Mouse (Mus musculus): Measurements from ENCODE around the gene Gm20388. TPM values are rescaled to one million over a fixed set of nuclear protein-coding genes. Genes with fewer than 3 reads are reported as not detected.

Gm20388 gene
- polyA plus RNA-seq, 1 experiment from 2014 or later = not detected

DNA sequence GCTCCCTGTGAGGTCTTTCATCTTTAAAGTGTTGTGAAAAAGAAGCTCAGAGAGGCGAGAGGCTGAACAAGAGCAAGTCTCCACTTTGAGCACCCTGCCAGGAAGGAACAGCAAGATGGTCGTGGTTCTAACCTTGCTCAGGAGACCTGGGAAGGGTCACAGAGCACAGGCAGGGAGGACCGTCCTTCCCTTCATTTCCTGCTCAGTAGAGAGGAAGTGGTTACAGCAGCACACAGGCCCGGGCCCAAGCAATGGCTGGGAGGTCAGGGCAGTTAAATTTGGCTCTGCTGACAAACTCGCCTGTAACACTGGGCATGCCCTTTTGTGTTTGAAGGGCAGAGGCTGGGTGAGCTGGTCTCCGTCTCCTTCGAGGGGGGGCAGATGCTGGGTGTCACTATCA is 914.0 kb downstream of the Gm20388 start:
- Histone ChIP-seq H3K9ac (no peak overlapping the region), H3K4me1 (peaks cover 10% of the 10 kb centered on the region), H3K27me3 (replicated peaks) (peaks cover 78% of the 10 kb centered on the region), H3K4me2 (no peak overlapping the region), H3K36me3 (no peaks in the 10 kb centered on the region), H3K27ac (replicated peaks) (no peak overlapping the region), H3K9me3 (peaks cover 4% of the 10 kb centered on the region; the same call in 1 of the 2 replicates), H3K4me3 (no peak overlapping the region)
- 34% methylated on average over 7 of the region's 7 CpGs for WGBS
- ATAC-seq (ENCODE audit: extremely low read depth, insufficient number of reproducible peaks, low FRiP score, low TSS enrichment) = no peak

DNA sequence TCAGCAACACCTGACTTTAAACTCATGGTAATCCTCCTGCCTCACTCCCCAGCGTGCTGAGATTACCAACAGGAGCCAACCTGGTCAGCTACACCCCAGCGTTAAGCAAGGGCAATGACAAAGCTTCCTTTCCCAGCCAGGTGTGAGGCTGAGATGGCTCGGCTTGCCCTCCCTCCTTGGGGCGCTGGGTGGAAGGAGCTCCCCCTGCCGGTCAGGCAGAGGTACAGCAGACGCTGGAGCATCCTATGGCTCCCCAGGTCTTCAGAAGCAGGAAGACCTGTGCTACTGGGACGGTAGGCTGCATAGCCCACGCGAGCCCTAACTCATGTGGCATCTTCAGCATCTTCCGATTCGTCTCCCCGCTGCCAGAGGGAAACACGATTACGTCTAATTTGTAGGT is 917.6 kb downstream of the Gm20388 start:
- WGBS = 16% methylated on average over 14 of the region's 14 CpGs
- Histone ChIP-seq H3K27me3 (replicated peaks) (peaks cover 81% of the 10 kb centered on the region), H3K4me2 (no peak overlapping the region), H3K36me3 (no peaks in the 10 kb centered on the region), H3K9me3 (peaks cover 4% of the 10 kb centered on the region; the same call in 1 of the 2 replicates), H3K9ac (no peak overlapping the region), H3K27ac (replicated peaks) (no peak overlapping the region), H3K4me1 (peaks cover 22% of the 10 kb centered on the region), H3K4me3 (no peak overlapping the region)
- no peak for ATAC-seq (ENCODE audit: extremely low read depth, insufficient number of reproducible peaks, low FRiP score, low TSS enrichment)

DNA sequence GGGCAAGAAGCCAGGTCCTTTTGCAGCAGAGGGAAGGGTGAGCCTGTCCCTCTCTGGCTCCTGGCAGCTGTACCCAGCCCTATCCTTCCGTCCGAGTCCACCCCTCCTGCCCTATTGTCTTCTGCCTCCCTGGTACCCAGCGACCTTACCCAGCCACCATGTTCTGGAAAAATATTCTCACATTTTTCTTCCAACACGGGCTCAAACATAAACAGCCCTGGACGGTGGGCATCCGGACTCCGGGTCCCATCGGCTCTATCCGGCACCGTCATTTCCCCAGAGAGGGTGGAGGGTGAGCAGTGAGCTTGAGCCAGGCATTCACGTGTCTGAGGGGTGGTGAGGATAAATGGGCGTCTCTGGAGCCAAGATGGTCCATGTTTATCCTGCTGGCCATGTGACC is 920.0 kb downstream of the Gm20388 start:
- Histone ChIP-seq H3K27ac (replicated peaks) (no peak overlapping the region), H3K4me2 (no peak overlapping the region), H3K4me1 (peaks cover 22% of the 10 kb centered on the region), H3K27me3 (replicated peaks) (peaks cover 86% of the 10 kb centered on the region), H3K9me3 (no peaks in the 10 kb centered on the region), H3K4me3 (no peak overlapping the region), H3K36me3 (no peaks in the 10 kb centered on the region), H3K9ac (no peak overlapping the region)
- 68% methylated on average over 12 of the region's 12 CpGs for WGBS
- ATAC-seq (ENCODE audit: extremely low read depth, insufficient number of reproducible peaks, low FRiP score, low TSS enrichment) = no peak

DNA sequence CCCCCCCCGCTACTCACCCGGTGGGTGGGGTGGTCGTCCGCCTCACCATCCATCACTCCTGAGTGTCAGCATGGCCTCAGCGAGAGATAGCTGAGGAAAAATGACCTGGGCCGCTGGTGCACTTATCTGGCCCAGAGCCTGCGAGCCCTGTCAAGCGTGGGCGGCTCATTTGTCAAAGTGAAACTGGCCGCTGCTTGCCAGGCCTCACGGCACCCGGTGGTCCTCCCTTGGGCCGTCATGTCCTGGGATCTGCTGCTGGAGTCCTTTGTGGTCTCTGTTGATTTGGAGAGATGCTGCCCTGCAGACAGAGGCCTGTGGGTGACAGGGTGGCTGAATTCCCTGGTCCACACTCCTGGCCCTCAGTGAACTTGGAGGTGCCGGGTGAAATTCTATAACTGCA is 921.4 kb downstream of the Gm20388 start:
- WGBS = 7% methylated on average over 13 of the region's 14 CpGs
- H3K4me1 ChIP-seq = peaks cover 22% of the 10 kb centered on the region
- H3K36me3 ChIP-seq = no peaks in the 10 kb centered on the region
- H3K9me3 ChIP-seq = no peaks in the 10 kb centered on the region
- 0 out of 2 replicates have a peak overlapping the region, but pooled peaks have one; percentile 8 for H3K27ac ChIP-seq (replicated peaks)
- ATAC-seq (ENCODE audit: extremely low read depth, insufficient number of reproducible peaks, low FRiP score, low TSS enrichment) = no peak
- H3K4me2 ChIP-seq = peak overlapping the region; percentile 59
- H3K27me3 ChIP-seq (replicated peaks) = peaks cover 86% of the 10 kb centered on the region
- peak overlapping the region; percentile 57 for H3K9ac ChIP-seq
- peak overlapping the region; percentile 30 for H3K4me3 ChIP-seq

DNA sequence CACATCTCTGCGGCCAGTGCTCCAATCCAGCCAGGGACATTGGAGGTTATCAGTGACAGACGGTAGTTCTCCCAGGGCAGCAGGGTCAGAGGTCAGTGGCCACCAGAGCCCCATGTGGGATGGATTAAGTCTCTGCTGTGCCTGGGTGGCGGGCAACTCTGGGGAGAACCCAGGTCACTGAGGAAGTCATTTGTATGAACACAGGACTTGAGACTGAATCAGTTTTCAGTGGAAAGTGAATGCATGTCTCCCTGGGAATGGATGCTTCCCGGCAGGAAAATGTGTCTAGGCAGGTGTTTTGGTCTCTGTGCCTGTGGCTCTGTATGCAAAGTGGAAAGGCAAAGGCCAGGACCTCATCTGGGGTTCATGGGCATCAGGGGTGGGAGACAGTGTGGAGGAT is 922.6 kb downstream of the Gm20388 start:
- ATAC-seq (ENCODE audit: extremely low read depth, insufficient number of reproducible peaks, low FRiP score, low TSS enrichment) = no peak

DNA sequence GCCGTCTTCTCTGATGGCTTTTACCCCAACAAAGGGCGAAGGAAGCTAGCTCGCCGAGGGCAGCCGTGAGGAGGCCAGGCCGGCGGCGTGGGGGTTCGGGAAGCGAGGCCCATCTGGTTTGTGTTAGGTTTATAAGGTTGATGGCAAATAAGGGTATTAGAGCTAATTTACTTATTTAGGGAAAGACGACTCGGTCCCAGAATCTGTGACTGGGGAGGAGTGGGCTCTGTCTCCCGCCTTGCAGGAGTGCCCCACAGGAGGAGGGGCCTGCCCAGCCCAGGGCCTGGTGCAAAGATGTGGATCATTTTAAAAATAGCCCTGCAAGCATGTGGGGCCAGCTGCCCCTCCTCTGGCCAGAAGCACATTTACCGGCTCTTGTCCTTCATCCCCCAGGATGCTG is 928.4 kb downstream of the Gm20388 start:
- no peaks in the 10 kb centered on the region for H3K9me3 ChIP-seq
- H3K27me3 ChIP-seq (replicated peaks) = peaks cover 74% of the 10 kb centered on the region
- no peak overlapping the region for H3K4me3 ChIP-seq
- H3K27ac ChIP-seq (replicated peaks) = no peak overlapping the region
- peaks cover 9% of the 10 kb centered on the region for H3K4me1 ChIP-seq
- ATAC-seq (ENCODE audit: extremely low read depth, insufficient number of reproducible peaks, low FRiP score, low TSS enrichment) = no peak
- no peak overlapping the region for H3K4me2 ChIP-seq
- H3K9ac ChIP-seq = no peak overlapping the region
- WGBS = 61% methylated on average over 14 of the region's 14 CpGs
- no peaks in the 10 kb centered on the region for H3K36me3 ChIP-seq

More for the DNA sequence above, 922.6 kb downstream of the Gm20388 start:
- Histone ChIP-seq H3K27ac (replicated peaks) (no peak overlapping the region), H3K4me3 (no peak overlapping the region), H3K9me3 (no peaks in the 10 kb centered on the region), H3K27me3 (replicated peaks) (peaks cover 80% of the 10 kb centered on the region), H3K9ac (no peak overlapping the region), H3K36me3 (no peaks in the 10 kb centered on the region), H3K4me2 (no peak overlapping the region), H3K4me1 (peaks cover 22% of the 10 kb centered on the region)
- WGBS = 38% methylated on average over 4 of the region's 4 CpGs

DNA sequence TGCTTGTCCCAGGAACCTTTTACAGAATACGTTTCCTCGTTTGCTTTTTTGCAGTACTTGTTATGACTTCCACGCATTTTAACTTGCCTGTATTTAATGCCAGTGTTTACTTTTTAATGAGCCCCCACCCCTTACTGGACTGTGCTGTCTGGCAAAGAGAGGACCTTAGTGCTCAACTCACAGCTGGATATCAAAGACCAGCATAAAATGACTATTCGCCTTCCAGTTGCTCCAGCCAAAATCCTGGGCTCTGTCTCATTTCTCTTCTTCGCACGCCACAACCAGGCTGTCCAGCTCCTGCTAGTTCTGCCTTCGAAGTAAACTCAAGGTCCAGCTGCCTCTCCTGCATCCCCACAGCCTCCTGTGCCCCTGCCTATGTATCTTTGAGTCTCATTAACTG is 932.4 kb downstream of the Gm20388 start:
- Histone ChIP-seq H3K9me3 (no peaks in the 10 kb centered on the region), H3K4me2 (no peak overlapping the region), H3K4me3 (no peak overlapping the region), H3K9ac (no peak overlapping the region), H3K36me3 (no peaks in the 10 kb centered on the region), H3K4me1 (peaks cover 14% of the 10 kb centered on the region), H3K27ac (replicated peaks) (no peak overlapping the region), H3K27me3 (replicated peaks) (peaks cover 73% of the 10 kb centered on the region)
- whole genome bisulfite sequencing = 71% methylated on average over 7 of the region's 7 CpGs
- no peak for ATAC-seq (ENCODE audit: extremely low read depth, insufficient number of reproducible peaks, low FRiP score, low TSS enrichment)

DNA sequence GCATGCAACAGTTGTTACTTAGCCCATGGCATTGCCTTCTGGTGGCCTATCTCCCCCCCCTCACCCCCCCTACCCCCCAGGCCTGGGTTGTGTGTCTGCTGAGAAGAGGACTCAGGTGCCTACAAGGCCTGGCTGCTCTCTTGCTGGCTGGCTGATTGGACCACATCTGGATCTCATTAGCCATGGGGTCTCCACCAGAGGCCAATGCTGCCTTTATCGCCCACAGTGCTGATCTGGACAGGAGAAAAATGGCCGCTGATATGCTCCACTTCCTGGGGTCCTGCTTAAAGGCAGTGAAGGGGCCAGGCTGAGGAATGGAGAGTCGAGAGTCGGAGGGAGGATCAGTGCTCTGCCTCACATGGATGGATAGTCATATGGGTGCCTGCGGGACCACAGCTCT is 935.4 kb downstream of the Gm20388 start:
- peaks cover 5% of the 10 kb centered on the region for H3K4me1 ChIP-seq
- no peak for ATAC-seq (ENCODE audit: extremely low read depth, insufficient number of reproducible peaks, low FRiP score, low TSS enrichment)
- H3K36me3 ChIP-seq = no peaks in the 10 kb centered on the region
- H3K4me3 ChIP-seq = no peak overlapping the region
- H3K27ac ChIP-seq (replicated peaks) = no peak overlapping the region
- no peak overlapping the region for H3K4me2 ChIP-seq
- H3K27me3 ChIP-seq (replicated peaks) = peaks cover 86% of the 10 kb centered on the region
- no peak overlapping the region for H3K9ac ChIP-seq
- WGBS = 59% methylated on average over 5 of the region's 5 CpGs
- H3K9me3 ChIP-seq = no peaks in the 10 kb centered on the region

DNA sequence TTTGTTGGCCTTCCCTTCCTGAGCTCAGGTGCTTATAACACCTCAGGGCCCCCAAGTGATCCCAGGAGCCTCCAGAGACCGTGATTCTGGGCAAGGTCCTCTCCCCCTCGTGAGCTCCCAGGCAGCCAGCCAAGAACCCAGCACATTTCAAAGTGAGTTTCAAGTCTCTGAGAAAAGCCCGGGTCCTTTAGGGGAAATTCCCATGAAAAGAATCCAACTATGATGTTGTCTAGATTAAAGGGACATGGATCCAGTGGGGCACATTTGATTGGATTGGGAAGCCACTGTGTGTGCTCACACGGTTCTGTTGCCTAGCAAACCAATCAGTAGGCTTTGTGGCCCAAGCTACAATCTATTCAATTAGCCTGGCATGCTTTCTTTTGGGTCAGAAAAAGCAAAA is 936.6 kb downstream of the Gm20388 start:
- H3K9ac ChIP-seq = no peak overlapping the region
- no peaks in the 10 kb centered on the region for H3K9me3 ChIP-seq
- peaks cover 5% of the 10 kb centered on the region for H3K4me1 ChIP-seq
- no peak overlapping the region for H3K27ac ChIP-seq (replicated peaks)
- 16% methylated on average over 4 of the region's 4 CpGs for WGBS
- no peak overlapping the region for H3K4me2 ChIP-seq
- no peak overlapping the region for H3K4me3 ChIP-seq
- H3K36me3 ChIP-seq = no peaks in the 10 kb centered on the region
- peaks cover 86% of the 10 kb centered on the region for H3K27me3 ChIP-seq (replicated peaks)
- ATAC-seq (ENCODE audit: extremely low read depth, insufficient number of reproducible peaks, low FRiP score, low TSS enrichment) = no peak

DNA sequence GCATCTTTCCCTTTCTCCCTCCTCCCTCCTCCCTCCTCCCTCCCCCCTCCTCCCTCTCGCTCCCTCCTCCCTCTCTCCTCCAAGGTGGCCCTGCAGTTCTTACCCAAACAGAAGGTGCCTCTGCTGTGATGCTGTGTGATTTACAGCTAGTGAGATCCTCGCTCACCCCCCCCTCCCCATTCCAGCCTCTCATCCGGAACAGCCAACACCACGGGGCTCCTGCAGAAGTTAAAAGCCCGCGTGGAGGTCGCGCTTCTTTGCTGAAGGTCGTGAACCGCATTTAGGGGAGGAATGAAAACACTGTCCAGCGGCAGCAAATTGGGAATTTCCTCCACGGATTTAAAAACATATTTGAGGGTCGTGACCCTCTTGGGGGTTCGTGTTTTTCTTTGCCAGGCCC is 937.1 kb downstream of the Gm20388 start:
- no peaks in the 10 kb centered on the region for H3K36me3 ChIP-seq
- peaks cover 85% of the 10 kb centered on the region for H3K27me3 ChIP-seq (replicated peaks)
- WGBS = 12% methylated on average over 14 of the region's 14 CpGs
- 0 out of 2 replicates have a peak overlapping the region, but pooled peaks have one; percentile 10 for H3K9ac ChIP-seq
- H3K9me3 ChIP-seq = no peaks in the 10 kb centered on the region
- no peak overlapping the region for H3K4me2 ChIP-seq
- ATAC-seq (ENCODE audit: extremely low read depth, insufficient number of reproducible peaks, low FRiP score, low TSS enrichment) = no peak
- H3K4me1 ChIP-seq = peaks cover 5% of the 10 kb centered on the region
- H3K27ac ChIP-seq (replicated peaks) = no peak overlapping the region
- no peak overlapping the region for H3K4me3 ChIP-seq

DNA sequence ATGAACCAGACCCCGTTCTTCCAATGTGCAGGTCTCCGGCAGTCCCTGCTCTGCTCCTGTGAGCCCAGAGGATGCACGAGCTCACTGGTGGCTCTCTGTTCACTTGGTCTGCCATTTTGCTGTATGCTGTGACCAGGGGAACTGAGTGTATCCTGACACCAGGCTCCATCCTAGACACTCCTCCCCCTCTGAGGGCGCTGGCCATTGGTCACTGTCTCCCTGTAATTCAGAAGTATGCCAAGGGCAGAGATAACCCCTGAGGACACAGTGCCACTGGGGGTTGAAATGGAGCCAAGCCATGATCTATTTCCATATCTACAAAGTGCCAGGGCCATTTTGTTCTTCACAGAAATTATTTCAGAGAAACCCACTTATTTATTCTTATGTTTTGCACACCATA is 937.8 kb downstream of the Gm20388 start:
- Histone ChIP-seq H3K4me3 (no peak overlapping the region), H3K27ac (replicated peaks) (no peak overlapping the region), H3K36me3 (no peaks in the 10 kb centered on the region), H3K4me2 (no peak overlapping the region), H3K27me3 (replicated peaks) (peaks cover 84% of the 10 kb centered on the region), H3K9me3 (no peaks in the 10 kb centered on the region), H3K9ac (no peak overlapping the region), H3K4me1 (peaks cover 5% of the 10 kb centered on the region)
- no peak for ATAC-seq (ENCODE audit: extremely low read depth, insufficient number of reproducible peaks, low FRiP score, low TSS enrichment)
- 67% methylated on average over 4 of the region's 4 CpGs for WGBS

DNA sequence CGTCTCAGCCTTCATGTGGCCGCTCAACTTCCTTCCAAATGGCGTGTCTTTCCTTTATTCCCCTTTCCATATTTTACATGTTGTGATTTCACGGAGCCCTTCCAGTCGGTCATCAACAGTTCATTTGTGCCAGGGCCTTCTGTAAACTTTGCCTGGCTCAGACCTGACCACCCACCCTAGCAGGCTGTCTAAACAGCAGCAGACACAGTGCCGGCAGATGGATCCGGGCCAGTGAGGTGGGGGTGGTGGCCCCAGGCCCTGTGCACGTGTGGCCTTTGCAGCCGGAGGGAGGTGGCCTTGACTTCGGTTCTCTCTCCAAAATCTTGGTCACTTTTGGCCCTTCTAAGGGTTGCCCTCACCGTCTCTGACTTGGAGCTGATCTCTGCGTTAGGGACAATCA is 940.8 kb downstream of the Gm20388 start:
- Histone ChIP-seq H3K9ac (no peak overlapping the region), H3K36me3 (no peaks in the 10 kb centered on the region), H3K27me3 (replicated peaks) (peaks cover 84% of the 10 kb centered on the region), H3K4me2 (no peak overlapping the region), H3K27ac (replicated peaks) (no peak overlapping the region), H3K9me3 (no peaks in the 10 kb centered on the region), H3K4me1 (peaks cover 5% of the 10 kb centered on the region), H3K4me3 (no peak overlapping the region)
- WGBS = 81% methylated on average over 12 of the region's 12 CpGs
- no peak for ATAC-seq (ENCODE audit: extremely low read depth, insufficient number of reproducible peaks, low FRiP score, low TSS enrichment)

Data from heart, embryonic 13.5 days (tissue).